Mouse (Mus musculus): ENCODE results near the gene Rsph6a. TPM values are rescaled to one million over a fixed set of nuclear protein-coding genes. Genes with fewer than 3 reads are reported as not detected.
A peak's percentile ranks its signal among the peaks of the same experiment; 100 is the strongest.

Gene Rsph6a
- total RNA-seq, 2 experiments from 2014 or later, result not detected

DNA sequence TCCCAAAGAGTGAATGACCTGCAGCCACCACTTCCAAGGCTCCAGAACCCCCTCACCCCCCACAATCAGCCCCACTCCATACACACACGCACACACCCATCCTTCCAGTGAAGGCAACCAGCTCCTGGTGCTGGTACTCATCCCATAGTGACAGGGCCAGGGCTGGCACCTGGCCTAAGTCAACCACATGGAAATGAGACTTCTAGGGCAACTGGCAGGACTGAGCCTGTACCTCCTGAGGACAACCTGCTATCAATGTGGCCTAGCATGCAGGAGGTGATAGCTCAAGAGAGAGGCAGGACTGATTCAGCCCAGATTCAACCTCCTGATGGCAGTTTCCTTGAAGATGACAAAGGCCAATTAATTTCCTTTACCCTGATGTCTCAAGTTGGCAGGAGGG lies 45.8 kb downstream of the Rsph6a start:
- no peak for DNase-seq

DNA sequence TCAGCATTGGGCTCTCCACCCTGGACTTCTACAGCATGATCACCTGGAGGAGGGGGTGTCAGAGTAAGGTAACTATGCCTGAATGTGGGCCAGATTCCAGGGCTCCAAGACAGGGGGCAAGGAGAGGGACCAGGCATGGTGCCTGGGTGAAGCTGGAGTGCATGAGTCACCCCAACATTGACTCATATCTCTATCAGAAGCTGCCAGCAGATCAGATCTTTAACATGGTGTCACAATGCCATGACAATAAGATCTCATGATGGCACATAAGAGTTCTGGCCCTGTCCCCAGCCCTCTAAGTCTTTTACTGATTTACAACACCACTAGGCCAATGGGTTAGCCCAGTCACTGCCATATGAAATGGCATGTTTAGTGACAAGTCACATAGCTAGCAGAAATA lies 49.3 kb downstream of the Rsph6a start:
- DNase-seq, result no peak

DNA sequence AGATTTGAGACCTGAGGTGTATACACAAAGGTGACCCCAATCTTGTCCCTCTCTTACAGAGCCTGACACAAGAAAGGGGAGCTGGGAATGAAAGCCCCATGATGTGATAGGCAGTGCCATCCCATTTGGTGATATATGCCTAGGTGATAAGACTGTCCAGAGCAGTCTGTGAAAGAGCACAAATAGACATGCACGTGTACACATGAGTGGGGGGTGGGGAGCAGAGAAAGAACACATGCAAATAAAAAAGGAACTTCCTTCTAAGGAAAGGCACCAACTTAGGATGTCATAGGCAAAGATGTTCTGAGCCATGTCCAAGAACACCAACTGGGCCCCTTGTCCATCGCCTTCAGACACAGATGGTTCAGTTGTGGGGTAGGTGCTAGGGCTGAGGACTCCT lies 50.0 kb downstream of the Rsph6a start:
- no peak for DNase-seq

DNA sequence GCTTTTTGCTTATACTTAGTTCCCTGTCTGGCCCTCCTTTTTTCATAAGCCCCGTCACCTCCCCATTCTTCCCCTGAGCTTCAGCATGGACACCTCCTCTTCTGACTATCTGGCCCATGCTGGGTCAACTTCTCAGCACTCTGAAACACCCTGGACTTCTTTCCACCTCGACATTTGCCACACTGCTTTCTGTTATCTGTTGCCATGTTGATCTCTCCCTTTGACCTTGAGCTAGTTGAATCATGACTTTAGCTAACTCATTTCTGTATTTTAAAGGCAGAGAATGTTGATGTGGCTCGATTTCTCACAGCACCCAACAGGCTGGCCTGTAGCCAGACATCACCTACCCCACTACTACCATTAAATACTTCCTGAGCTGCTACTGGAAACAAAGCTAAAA lies 52.9 kb downstream of the Rsph6a start:
- DNase-seq, result no peak

DNA sequence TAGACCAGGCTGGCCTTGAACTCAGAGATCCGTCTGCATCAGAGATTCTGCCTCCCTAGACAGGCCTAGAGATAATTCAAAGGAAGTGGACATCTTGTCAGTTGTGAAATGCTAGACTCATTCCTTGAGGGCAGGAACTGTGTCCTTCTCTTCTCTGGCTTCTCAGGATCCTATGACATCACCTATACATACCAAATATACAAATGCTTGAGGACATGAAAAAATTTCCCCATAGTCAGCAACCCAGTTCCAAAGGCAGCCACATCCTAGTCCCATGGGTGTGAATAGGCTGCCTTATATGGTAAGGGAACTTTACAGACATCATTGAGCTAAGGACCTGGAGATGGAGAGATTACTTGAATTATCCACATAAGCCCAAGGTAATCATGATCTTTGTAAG lies 55.1 kb downstream of the Rsph6a start:
- no peak for DNase-seq

DNA sequence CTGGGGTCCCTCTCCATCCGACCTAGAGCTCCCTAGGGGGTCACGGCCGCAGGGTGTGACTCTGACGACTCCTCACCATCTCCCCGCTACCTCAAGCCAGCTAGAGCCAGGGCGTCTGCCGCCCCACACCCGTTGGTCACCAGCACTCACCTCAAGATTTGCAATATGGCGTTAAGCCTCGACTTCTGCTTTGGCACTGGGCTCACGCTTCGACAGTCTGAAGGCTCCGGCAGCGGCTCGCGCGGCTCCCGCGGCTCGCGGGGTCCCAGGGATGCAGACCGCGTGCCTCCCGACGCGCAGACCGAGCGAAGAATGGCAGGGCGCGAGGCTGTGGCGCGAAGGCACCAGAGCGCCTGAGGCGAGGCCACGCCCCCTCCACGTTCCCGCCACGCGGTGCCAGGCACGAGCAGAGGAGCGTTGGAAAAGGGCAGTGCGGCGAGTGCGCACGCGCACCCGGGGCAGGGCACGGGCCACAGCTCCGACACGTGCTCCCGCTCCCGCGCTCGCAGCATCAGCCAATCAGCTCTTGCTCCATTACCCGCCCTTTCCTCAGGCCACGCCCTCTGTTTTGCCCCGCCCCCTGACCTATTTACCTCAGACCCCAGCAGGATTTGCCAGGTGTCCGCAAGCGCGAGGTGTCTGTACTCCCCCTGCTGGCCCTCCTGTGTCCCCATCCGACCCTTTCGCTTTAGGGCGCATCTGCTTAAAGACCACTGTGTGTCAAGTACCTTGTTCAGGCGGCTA lies 63.7 kb downstream of the Rsph6a start, which contains the start of gene Gm4969:
Gene Gm4969, minus strand, starts transcription at position 341 of the 744 bp plus-strand sequence.
- DNase-seq, result peak; percentile 55

DNA sequence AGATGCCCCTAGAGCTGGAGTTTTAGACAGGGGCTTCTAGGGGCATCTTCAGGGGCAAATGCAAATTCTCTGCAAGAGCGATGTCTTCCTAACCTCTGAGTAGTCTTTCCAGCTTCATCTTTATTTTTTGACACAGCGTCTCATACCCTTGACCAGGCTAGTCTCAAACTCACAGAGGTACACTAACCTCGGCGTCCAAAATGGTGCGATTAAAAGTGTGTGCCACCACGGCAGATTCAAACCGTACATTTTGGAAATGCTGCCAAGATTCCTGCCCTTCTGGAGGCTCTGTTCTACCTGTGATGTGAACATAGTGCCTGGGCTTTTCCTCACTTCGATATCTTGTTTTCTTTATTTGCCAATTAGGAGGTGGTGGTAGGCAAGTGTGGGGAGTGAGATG lies 64.6 kb downstream of the Rsph6a start:
- no peak for DNase-seq

DNA sequence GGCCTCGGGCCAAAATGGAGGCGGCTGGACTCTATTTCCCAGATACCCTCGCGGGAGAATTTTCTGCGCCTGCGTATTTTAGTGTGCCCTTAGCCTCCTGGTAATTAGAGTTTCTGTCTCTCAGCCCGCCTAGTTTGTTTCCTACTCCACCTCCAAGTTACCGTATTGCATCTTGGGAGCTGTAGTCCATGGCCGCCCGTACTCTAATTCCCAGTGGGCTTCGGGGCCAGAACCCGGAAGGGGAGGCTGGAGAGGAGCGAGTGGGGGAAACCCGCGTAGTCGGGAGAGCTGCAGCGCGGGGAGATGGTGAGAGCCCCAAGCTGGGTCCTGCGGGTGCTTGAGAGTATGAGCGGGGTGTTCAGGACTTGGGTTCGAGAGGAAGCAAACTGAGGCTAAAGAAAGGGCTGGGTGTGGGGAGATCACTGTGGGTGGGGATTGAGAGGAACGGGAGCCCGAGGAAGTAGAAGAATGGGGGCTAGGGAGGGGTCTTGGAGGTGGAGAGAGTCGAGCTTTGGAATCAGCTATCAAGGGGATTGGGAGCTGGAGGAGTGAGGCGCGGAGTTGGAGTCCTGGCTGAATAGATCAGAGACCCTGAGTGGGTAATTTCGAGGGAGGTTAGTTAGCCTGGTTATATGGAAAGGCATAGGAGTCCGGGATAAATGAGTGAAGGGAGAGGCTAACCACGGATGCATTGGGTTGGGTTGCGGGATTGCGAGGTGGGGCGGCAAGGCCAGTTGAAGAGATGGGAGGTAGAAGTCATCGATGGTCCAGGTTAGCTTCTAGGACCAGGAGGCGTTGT lies 65.3 kb downstream of the Rsph6a start, which contains the start of gene Fbxo46:
Gene Fbxo46, plus strand, starts transcription at position 229 of the 799 bp plus-strand sequence.
- DNase-seq, result peak; percentile 85

DNA sequence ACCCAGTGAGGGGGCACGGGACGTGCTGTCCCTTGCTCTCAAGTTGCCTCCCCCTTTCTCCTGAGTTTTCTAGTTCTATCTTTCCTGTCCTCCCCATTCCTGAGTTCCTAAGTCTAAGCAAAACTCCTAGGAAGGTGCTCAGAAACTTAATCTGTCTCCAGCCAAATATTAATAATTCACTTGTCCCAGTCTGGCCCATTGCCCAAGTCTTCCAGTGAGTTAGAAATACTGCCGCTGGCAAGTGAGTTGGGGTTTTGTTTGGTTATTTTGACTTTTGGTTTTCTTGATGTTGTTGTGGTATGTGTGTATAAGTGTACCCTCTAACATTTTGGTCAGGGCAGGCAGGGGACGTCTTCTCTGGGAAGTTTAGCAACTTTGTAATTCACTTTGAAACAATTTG lies 67.2 kb downstream of the Rsph6a start:
- no peak for DNase-seq

Small RNAs within 50 kb of the gene (microRNA-seq; reads per million reads assigned to microRNA genes)
- 5.3 to 7.6 reads per million in 2 experiments for gene Mir3100

Other genes with a start within 250 kb of the Rsph6a start
- not detected for gene Psg17, start 233.1 kb upstream of the Rsph6a start, total RNA-seq (2021)
- 1 to 10 TPM; 3.1 to 3.6 TPM for gene Mill2, start 214.7 kb upstream of the Rsph6a start, total RNA-seq (2021)
- 1 to 10 TPM in 1 of 2 experiments, under 1 TPM in 1; 0.73 to 3.7 TPM for gene Pglyrp1, start 183.4 kb upstream of the Rsph6a start, total RNA-seq (2021)
- gene Ccdc61, start 144.3 kb upstream of the Rsph6a start, total RNA-seq (2021), result 1 to 10 TPM; 5.9 to 9.4 TPM
- gene Nova2, start 128.8 kb upstream of the Rsph6a start, total RNA-seq (2021), result 1 to 10 TPM; 2.9 to 4.1 TPM
- not detected for gene Nanos2, start 67.3 kb upstream of the Rsph6a start, total RNA-seq (2021)
- 1 to 10 TPM; 2.0 to 3.5 TPM for gene Mypop, start 63.4 kb upstream of the Rsph6a start, total RNA-seq (2021)
- gene Irf2bp1, start 50.6 kb upstream of the Rsph6a start, total RNA-seq (2021), result 10 to 100 TPM; 20.4 to 24.0 TPM
- gene Foxa3, start 31.2 kb upstream of the Rsph6a start, total RNA-seq (2021), result under 1 TPM in 1 of 2 experiments, not detected in 1; 0.16 TPM
- 10 to 100 TPM; 39.9 to 45.0 TPM for gene Sympk, start 30.3 kb upstream of the Rsph6a start, total RNA-seq (2021)
- gene Dmwd, start 21.5 kb downstream of the Rsph6a start, total RNA-seq (2021), result 10 to 100 TPM; 26.6 to 31.8 TPM
- gene Dmpk, start 29.2 kb downstream of the Rsph6a start, total RNA-seq (2021), result 100 to 1,000 TPM; 256 to 267 TPM
- gene Six5, start 39.9 kb downstream of the Rsph6a start, total RNA-seq (2021), result 1 to 10 TPM; 5.3 to 7.8 TPM
- under 1 TPM in 1 of 2 experiments, not detected in 1; 0.14 TPM for gene Gm4969, start 63.7 kb downstream of the Rsph6a start, total RNA-seq (2021)
- gene Fbxo46, start 65.2 kb downstream of the Rsph6a start, total RNA-seq (2021), result 1 to 10 TPM; 2.7 to 4.2 TPM
- 1 to 10 TPM; 5.0 to 5.5 TPM for gene Qpctl, start 94.6 kb downstream of the Rsph6a start, total RNA-seq (2021)
- gene Snrpd2, start 95.0 kb downstream of the Rsph6a start, total RNA-seq (2021), result 10 to 100 TPM; 72.9 to 77.4 TPM
- under 1 TPM in 1 of 2 experiments, not detected in 1; 0.14 TPM for gene Gipr, start 111.4 kb downstream of the Rsph6a start, total RNA-seq (2021)
- gene Eml2, start 121.7 kb downstream of the Rsph6a start, total RNA-seq (2021), result 10 to 100 TPM; 14.9 to 17.6 TPM
- gene Gpr4, start 157.8 kb downstream of the Rsph6a start, total RNA-seq (2021), result 1 to 10 TPM; 2.3 to 3.4 TPM
- gene Opa3, start 173.6 kb downstream of the Rsph6a start, total RNA-seq (2021), result 10 to 100 TPM; 36.9 to 37.8 TPM
- gene Vasp, start 217.1 kb downstream of the Rsph6a start, total RNA-seq (2021), result 10 to 100 TPM; 35.7 to 53.5 TPM
- gene Ppm1n, start 225.4 kb downstream of the Rsph6a start, total RNA-seq (2021), result not detected
- 100 to 1,000 TPM; 669 to 730 TPM for gene Rtn2, start 227.9 kb downstream of the Rsph6a start, total RNA-seq (2021)

Measured in gastrocnemius, postnatal 10 days (tissue).